Mouse (Mus musculus) heart, embryonic 15.5 days (tissue): ENCODE results near the gene Dusp1. TPM values are rescaled to one million over a fixed set of nuclear protein-coding genes. Genes with fewer than 3 reads are reported as not detected.
A peak's percentile ranks its signal among the peaks of the same experiment; 100 is the strongest.

ENCODE experiments used
- ATAC-seq: fragments of 200-750 bp; cut with Nextera tagmentation; replicated peaks from 2 replicates; pipeline ENCODE4 v1.8.0; 2017; ENCODE audit warnings: low read depth, moderate TSS enrichment; ENCODE audit not compliant: insufficient number of reproducible peaks, insufficient read depth, low FRiP score
- H3K27ac ChIP-seq: fragments of 300-500 bp; sonication (generic); 2 replicates; pipeline ENCODE4 v1.5.1; 2015; ENCODE audit warnings: mild to moderate bottlenecking, inconsistent platforms
- H3K27me3 ChIP-seq: fragments of 300-500 bp; sonication (generic); 2 replicates; pipeline ENCODE4 v1.6.1; 2015; ENCODE audit warnings: inconsistent platforms
- H3K36me3 ChIP-seq: fragments of 300-500 bp; sonication (generic); 2 replicates; pipeline ENCODE4 v1.6.1; 2015; ENCODE audit warnings: mild to moderate bottlenecking, inconsistent platforms
- H3K4me1 ChIP-seq: fragments of 300-500 bp; sonication (generic); replicated peaks from 2 replicates; pipeline ENCODE4 v1.6.1; 2015; ENCODE audit warnings: inconsistent platforms
- H3K4me2 ChIP-seq: fragments of 300-500 bp; sonication (generic); 2 replicates; pipeline ENCODE4 v1.6.1; 2015; ENCODE audit warnings: inconsistent platforms, mild to moderate bottlenecking, moderate library complexity
- H3K4me3 ChIP-seq: fragments of 300-500 bp; sonication (generic); 2 replicates; pipeline ENCODE4 v1.5.1; 2015; ENCODE audit warnings: mild to moderate bottlenecking, inconsistent platforms
- H3K9ac ChIP-seq: fragments of 300-500 bp; sonication (generic); 2 replicates; pipeline ENCODE4 v1.6.1; 2015; ENCODE audit warnings: mild to moderate bottlenecking, inconsistent platforms
- H3K9me3 ChIP-seq: fragments of 300-500 bp; sonication (generic); replicated peaks from 2 replicates; pipeline ENCODE4 v1.6.1; 2016; ENCODE audit warnings: inconsistent platforms
- whole genome bisulfite sequencing: fragments of 180-500 bp; shearing (Covaris S2); methylation state at CpG from one replicate; pipeline ENCODE4 v1.1.7; 2015; ENCODE audit warnings: mixed read lengths; 5-methylcytosine and 5-hydroxymethylcytosine counted together
- polyA plus RNA-seq: library from polyadenylated mRNA; unstranded; fragments of >200 nt; fragmentation: Nextera tagmentation; extraction: Ambion mirVana; gene quantifications from 2 replicates; pipeline ENCODE4 v1.2.1, GENCODE M21; 2015

The Dusp1 gene
- polyA plus RNA-seq, 1 experiment from 2014 or later, result 30.8 TPM

DNA sequence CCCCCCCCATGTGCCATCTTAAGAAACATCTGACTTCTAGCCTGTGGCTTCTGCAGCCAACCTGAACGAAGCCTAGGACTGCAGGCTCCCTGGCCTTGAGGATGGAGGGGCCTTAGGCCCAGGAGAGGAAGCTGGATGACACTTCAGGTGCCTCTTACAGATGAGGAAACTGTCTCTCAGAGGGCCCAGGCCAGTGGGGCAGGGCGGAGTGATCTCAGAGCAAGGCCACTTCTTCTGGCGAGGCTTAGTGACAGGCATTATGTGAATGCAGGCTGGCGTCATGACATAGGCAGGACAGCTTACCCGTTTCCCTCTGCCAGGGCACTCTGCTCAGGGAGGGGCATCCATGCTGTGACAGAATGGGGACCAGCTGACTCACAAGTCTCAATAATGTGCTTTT lies 60.1 kb downstream of the Dusp1 start:
- H3K27me3 ChIP-seq, result no peaks in the 10 kb centered on the region
- H3K36me3 ChIP-seq, result peaks cover 5% of the 10 kb centered on the region; the same call in 1 of the 2 replicates
- H3K9me3 ChIP-seq, result no peaks in the 10 kb centered on the region
- WGBS, result 89% methylated on average over 5 of the region's 5 CpGs
- H3K4me1 ChIP-seq, result peaks cover 57% of the 10 kb centered on the region
- no peak overlapping the region for H3K4me3 ChIP-seq
- 0 out of 2 replicates have a peak overlapping the region, but pooled peaks have one; percentile 99 for H3K27ac ChIP-seq
- no peak overlapping the region for H3K4me2 ChIP-seq
- no peak overlapping the region for H3K9ac ChIP-seq
- no peak for ATAC-seq

DNA sequence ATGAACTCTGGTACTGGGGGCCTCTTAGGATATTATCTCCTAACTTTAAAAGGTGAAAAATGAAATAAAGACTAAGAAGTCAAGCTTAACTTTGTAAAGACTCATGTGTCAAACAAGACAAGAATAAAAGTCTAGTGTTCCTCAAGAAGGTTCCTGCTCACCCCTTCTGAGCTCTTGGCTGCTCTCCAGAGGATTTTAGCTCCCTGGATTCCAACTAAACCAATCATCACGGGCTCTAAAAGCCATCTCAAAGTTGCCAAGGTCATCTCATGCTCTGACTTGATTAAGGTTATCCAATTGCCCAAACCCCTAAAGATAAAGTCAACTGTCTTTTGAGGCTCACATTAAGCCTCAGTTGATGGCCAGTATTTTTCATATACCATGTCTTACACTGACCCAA lies 63.3 kb downstream of the Dusp1 start:
- H3K9me3 ChIP-seq, result no peaks in the 10 kb centered on the region
- H3K36me3 ChIP-seq, result no peaks in the 10 kb centered on the region
- no peak for ATAC-seq
- WGBS, result 20% methylated on average over 1 of the region's 1 CpGs
- no peak overlapping the region for H3K4me3 ChIP-seq
- H3K9ac ChIP-seq, result no peak overlapping the region
- no peak overlapping the region for H3K4me2 ChIP-seq
- peak overlapping the region; percentile 60 for H3K27ac ChIP-seq
- H3K4me1 ChIP-seq, result peaks cover 27% of the 10 kb centered on the region
- H3K27me3 ChIP-seq, result no peaks in the 10 kb centered on the region

DNA sequence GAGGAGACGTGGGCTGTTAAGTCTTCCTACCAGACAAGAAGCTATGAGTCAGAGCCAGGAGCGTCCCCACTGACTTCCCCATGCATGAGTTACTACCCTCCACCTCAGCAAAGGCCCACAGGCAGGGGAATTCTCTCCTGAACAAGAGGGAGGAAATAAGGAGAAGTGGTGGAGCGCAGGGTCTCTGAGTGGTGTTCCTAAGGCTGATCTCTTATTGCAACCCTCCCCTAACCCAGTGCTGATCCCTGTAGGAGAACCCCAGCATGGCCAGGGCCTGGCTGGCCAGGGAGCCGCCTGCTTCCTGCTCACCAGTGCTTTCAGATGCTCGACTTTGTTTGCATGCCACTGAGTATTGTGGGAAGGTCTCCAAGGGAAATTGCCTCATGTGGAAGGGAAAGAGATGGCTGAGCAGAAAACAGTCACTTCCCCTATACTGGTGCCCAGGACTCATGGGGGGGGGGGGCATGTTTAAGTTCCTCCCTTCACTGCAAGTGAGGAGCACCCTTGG lies 64.5 kb downstream of the Dusp1 start:
- Histone ChIP-seq H3K9ac (no peak overlapping the region), H3K4me3 (no peak overlapping the region), H3K36me3 (no peaks in the 10 kb centered on the region), H3K27ac (peak overlapping the region; percentile 50), H3K4me2 (no peak overlapping the region), H3K27me3 (no peaks in the 10 kb centered on the region), H3K9me3 (0 out of 2 replicates have a peak, but pooled peaks cover 4% of the 10 kb centered on the region), H3K4me1 (peaks cover 17% of the 10 kb centered on the region)
- WGBS, result 60% methylated on average over 5 of the region's 5 CpGs
- no peak; the same call in 1 of the 2 replicates for ATAC-seq

DNA sequence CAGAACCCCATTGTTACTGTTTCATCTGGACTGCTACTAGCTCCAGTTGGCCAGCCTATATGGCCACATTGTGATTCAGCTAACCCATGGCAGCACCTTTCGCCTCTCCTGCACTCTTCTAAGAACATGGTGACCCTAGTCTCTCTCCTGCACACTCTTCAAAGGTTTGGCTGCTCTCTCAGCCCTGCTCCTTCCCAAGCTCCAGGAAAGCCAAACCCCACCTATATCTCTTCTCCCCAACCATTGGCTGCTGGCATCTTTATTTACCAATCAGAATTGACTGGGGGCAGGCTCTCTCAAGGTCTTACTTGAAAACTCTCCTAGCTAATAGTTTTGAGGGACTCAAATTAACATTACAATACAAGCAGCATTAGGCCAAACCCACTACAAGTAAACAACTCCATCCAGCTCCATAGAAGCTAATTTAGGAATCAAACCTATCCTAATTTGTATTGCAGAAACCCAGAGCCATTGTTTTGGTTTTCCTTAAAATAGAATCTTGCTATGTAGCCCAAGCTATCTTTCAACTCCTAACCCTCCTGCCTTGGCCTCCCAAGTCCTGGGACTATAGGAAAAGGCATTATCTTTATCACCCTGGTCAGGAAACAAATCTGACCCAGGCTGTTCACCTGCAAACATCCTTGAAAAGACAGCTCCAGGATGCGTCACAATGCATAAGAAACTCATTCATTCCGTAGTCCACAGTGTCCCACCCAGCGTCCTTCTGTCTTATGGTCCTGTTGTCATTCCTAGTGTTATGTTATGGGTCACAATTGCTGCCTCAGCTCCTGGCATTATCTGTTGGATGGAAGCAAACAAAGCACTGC lies 67.1 kb downstream of the Dusp1 start:
- H3K4me3 ChIP-seq, result no peak overlapping the region
- H3K9ac ChIP-seq, result no peak overlapping the region
- H3K27ac ChIP-seq, result no peak overlapping the region
- H3K9me3 ChIP-seq, result 0 out of 2 replicates have a peak, but pooled peaks cover 4% of the 10 kb centered on the region
- H3K27me3 ChIP-seq, result no peaks in the 10 kb centered on the region
- 82% methylated on average over 4 of the region's 4 CpGs for WGBS
- peaks cover 25% of the 10 kb centered on the region for H3K4me1 ChIP-seq
- H3K4me2 ChIP-seq, result no peak overlapping the region
- H3K36me3 ChIP-seq, result no peaks in the 10 kb centered on the region
- no peak for ATAC-seq

DNA sequence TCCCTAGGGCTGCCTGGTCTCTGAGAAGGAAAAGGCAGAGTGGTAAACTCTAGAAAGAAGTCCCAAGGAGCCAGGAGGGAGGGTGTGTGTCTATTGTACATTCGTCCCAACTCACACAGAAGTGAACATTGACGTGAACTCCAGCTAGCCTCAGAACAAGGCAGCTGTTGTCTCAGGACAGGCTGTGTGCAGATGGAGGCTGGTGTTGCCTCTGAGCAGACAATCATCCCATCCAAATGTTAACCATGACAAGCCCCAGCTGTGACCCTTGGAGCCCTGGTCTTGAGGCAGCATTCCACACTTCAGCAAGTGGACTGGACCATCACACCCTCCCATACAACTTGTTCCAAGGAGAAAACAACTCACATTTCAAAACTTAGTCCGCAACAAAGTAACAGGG lies 69.7 kb downstream of the Dusp1 start:
- Histone ChIP-seq H3K4me2 (no peak overlapping the region), H3K36me3 (no peaks in the 10 kb centered on the region), H3K9me3 (0 out of 2 replicates have a peak, but pooled peaks cover 4% of the 10 kb centered on the region), H3K9ac (no peak overlapping the region), H3K4me3 (no peak overlapping the region), H3K27ac (peak overlapping the region; percentile 91; the same call in 1 of the 2 replicates), H3K27me3 (no peaks in the 10 kb centered on the region), H3K4me1 (peaks cover 39% of the 10 kb centered on the region)
- ATAC-seq, result no peak
- WGBS, result 80% methylated on average over 3 of the region's 3 CpGs

DNA sequence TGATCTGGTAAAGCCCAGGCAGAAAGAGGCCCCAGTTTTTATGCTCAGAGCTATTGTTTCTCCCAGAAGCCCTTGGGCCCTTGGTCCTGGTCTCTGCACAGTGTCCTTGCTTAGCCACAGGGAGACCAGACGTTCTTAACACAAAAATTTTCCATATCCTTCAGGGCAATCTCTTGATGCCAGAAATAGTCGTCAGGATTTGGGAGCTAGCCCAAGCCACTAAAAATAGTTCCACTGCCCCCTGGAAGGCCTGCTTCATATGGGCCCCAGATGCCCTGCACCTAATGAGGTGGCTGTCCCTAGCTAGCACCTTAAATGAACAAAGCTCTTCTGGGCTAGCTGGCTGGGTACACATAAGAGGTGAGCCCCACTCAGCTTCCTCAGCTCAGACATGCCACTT lies 71.0 kb downstream of the Dusp1 start:
- Histone ChIP-seq H3K4me3 (no peak overlapping the region), H3K4me1 (peaks cover 41% of the 10 kb centered on the region), H3K27me3 (no peaks in the 10 kb centered on the region), H3K36me3 (no peaks in the 10 kb centered on the region), H3K9me3 (0 out of 2 replicates have a peak, but pooled peaks cover 4% of the 10 kb centered on the region), H3K9ac (no peak overlapping the region), H3K27ac (peak overlapping the region; percentile 91), H3K4me2 (no peak overlapping the region)
- WGBS, result 17% methylated on average over 2 of the region's 2 CpGs
- peak; percentile 69 for ATAC-seq

DNA sequence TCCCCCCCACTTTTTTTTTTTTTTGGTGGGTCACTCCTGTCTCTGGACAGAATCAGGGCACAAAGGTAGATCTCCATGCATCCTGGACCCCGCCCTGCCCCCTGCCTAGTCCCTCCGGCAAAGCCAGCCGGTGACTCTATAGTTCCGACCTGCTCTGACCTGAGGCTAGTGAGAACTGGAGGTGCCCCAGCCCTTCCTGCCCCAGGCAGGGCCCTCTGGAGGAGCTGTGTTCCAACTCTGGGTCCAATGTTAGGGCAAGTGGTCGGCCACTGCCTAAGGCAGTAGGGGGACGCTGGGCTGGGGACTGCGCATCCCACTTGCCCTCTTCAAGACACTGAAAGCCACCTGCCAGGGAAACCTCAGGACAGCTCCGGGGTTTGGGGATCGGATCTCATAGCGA lies 71.9 kb downstream of the Dusp1 start:
- peak overlapping the region; percentile 91 for H3K27ac ChIP-seq
- H3K4me3 ChIP-seq, result no peak overlapping the region
- WGBS, result 89% methylated on average over 10 of the region's 10 CpGs
- ATAC-seq, result no peak
- 0 out of 2 replicates have a peak, but pooled peaks cover 4% of the 10 kb centered on the region for H3K9me3 ChIP-seq
- H3K27me3 ChIP-seq, result no peaks in the 10 kb centered on the region
- H3K36me3 ChIP-seq, result no peaks in the 10 kb centered on the region
- peaks cover 41% of the 10 kb centered on the region for H3K4me1 ChIP-seq
- no peak overlapping the region for H3K9ac ChIP-seq
- no peak overlapping the region for H3K4me2 ChIP-seq

DNA sequence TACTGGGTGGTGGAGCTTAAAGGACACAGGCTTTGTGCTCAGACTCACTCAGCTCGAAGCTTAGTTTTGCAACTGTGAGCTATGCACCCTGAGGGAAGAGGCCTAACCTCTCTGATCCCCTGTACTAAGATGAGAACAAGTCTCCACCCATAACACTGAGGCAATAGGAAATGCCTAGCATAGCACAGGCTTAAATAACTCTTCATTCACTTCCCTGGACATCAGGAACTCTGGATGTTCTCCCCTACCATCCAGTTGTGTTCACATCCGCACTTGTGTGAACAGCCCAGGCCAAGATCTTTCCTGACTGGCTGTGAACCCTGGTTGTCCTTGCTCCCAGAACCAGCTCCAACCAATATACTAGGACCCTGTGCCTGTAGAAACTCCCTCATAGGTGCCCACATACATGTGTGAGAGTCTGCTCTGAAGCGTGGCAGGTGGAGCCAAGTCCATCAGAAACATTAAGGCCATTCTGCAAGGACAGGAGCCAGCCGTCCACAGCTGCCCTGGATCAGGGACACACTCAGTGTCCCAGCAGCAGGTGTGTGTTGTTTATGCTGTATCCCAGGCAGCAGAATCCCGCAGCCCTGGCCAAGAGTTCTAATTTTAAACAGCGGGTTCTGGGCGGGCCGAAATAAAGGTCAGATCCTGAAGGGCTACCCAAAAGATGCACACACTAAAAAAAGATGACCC lies 73.1 kb downstream of the Dusp1 start:
- Histone ChIP-seq H3K4me3 (no peak overlapping the region), H3K4me2 (no peak overlapping the region), H3K27ac (peak overlapping the region; percentile 91), H3K9ac (no peak overlapping the region), H3K36me3 (no peaks in the 10 kb centered on the region), H3K9me3 (0 out of 2 replicates have a peak, but pooled peaks cover 4% of the 10 kb centered on the region), H3K27me3 (no peaks in the 10 kb centered on the region), H3K4me1 (peaks cover 41% of the 10 kb centered on the region)
- peak; percentile 65 for ATAC-seq
- WGBS, result 49% methylated on average over 8 of the region's 8 CpGs

DNA sequence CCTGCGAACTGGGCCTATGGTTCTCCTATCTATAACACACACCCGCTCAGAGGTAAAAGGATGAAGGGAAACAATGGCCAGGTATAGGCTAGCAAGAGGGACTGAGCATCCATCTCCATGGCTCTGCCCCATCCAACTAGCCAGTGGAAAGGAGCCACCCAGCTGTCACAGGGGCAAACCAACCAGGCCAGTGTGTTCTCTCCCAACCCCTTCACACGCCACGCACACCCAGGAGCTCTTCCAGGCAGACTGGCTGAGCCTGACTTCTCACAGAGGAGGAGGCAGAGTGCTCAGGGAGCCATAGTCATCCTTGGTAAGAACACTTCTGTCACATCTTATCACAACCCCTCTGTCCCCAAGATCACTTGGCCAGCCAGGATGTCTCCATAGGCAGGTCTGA lies 74.0 kb downstream of the Dusp1 start:
- no peak overlapping the region for H3K9ac ChIP-seq
- H3K4me1 ChIP-seq, result peaks cover 41% of the 10 kb centered on the region
- H3K4me2 ChIP-seq, result no peak overlapping the region
- 0 out of 2 replicates have a peak overlapping the region, but pooled peaks have one; percentile 21 for H3K27ac ChIP-seq
- ATAC-seq, result no peak
- no peaks in the 10 kb centered on the region for H3K9me3 ChIP-seq
- no peaks in the 10 kb centered on the region for H3K36me3 ChIP-seq
- H3K27me3 ChIP-seq, result no peaks in the 10 kb centered on the region
- H3K4me3 ChIP-seq, result no peak overlapping the region
- 94% methylated on average over 4 of the region's 4 CpGs for WGBS

DNA sequence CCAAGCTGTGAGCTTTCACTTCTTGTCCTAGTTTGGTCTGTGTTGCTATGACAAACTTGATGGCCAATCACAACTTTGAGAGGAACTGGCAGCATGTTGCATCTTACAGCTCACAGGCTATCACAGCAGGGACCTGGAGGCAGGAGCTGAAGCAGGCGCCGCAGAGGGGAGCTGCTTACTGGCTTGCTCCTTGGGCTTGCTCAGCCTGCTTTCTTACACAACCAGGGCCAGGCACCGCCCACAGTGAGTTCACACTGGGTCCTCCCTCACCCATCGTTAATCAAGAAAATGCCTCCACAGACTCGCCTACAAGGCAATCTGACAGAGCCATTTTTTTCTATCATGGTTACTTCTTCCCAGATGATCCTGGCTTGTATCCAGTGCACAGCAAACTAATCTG lies 74.7 kb downstream of the Dusp1 start:
- Histone ChIP-seq H3K9me3 (no peaks in the 10 kb centered on the region), H3K4me1 (peaks cover 41% of the 10 kb centered on the region), H3K27me3 (no peaks in the 10 kb centered on the region), H3K4me2 (no peak overlapping the region), H3K27ac (0 out of 2 replicates have a peak overlapping the region, but pooled peaks have one; percentile 21), H3K4me3 (no peak overlapping the region), H3K9ac (no peak overlapping the region), H3K36me3 (no peaks in the 10 kb centered on the region)
- 55% methylated on average over 5 of the region's 5 CpGs for WGBS
- ATAC-seq, result no peak

DNA sequence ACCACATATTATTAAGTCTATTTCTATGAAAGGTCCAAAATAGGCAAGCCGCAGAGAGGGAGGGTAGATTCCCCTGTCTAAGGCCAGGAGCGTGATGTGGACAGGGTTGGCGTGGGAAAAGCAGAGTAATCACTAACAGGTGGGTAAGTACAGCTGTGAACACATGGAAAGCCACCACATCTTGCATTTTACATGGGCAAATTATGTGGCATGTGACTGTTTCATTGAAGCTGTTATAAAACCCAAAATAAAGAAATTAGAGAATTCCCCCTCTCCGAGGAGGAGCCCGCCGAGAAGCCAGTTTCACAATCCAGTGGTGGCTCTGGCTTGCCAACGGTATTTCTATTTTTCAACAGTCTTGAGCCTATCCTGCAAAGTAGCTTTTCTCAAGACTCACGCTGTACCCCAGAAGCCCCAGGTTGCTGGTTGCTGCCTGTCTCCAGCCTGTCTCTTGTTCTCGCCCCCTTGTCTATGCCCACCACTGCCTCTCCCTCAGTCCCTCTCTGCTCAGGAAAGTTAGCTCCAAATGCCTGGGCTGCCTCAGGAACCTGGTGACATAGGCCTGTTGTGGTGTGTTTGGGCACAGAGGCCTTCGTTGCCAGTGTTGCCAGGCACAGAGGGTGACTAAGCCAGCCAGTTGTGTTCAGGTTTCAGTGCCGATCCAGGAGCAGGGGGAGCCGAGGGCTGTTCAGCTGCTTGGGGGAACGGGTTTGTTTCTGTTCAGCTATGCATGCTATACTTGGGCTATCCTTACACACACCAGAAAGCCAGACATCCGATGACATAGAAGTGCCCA lies 77.1 kb downstream of the Dusp1 start:
- H3K9me3 ChIP-seq, result no peaks in the 10 kb centered on the region
- 85% methylated on average over 14 of the region's 14 CpGs for WGBS
- H3K9ac ChIP-seq, result no peak overlapping the region
- H3K27ac ChIP-seq, result no peak overlapping the region
- H3K27me3 ChIP-seq, result no peaks in the 10 kb centered on the region
- H3K4me3 ChIP-seq, result no peak overlapping the region
- no peak for ATAC-seq
- H3K4me1 ChIP-seq, result peaks cover 27% of the 10 kb centered on the region
- H3K4me2 ChIP-seq, result no peak overlapping the region
- H3K36me3 ChIP-seq, result no peaks in the 10 kb centered on the region
